Mouse (Mus musculus): Measurements from ENCODE around the gene Pfdn6. TPM values are rescaled to one million over a fixed set of nuclear protein-coding genes. Genes with fewer than 3 reads are reported as not detected.

Gene Pfdn6
- total RNA-seq, 1 experiment from 2014 or later, result 107 TPM

- ATAC-seq (replicated peaks; ENCODE audit: insufficient number of reproducible peaks, low FRiP score, low TSS enrichment, poor library complexity, severe bottlenecking), result peak; percentile 57
These were observed 20.5 kb downstream of the Pfdn6 start for GRCm38 (mm10) chr17:33919351-33920281.

DNA sequence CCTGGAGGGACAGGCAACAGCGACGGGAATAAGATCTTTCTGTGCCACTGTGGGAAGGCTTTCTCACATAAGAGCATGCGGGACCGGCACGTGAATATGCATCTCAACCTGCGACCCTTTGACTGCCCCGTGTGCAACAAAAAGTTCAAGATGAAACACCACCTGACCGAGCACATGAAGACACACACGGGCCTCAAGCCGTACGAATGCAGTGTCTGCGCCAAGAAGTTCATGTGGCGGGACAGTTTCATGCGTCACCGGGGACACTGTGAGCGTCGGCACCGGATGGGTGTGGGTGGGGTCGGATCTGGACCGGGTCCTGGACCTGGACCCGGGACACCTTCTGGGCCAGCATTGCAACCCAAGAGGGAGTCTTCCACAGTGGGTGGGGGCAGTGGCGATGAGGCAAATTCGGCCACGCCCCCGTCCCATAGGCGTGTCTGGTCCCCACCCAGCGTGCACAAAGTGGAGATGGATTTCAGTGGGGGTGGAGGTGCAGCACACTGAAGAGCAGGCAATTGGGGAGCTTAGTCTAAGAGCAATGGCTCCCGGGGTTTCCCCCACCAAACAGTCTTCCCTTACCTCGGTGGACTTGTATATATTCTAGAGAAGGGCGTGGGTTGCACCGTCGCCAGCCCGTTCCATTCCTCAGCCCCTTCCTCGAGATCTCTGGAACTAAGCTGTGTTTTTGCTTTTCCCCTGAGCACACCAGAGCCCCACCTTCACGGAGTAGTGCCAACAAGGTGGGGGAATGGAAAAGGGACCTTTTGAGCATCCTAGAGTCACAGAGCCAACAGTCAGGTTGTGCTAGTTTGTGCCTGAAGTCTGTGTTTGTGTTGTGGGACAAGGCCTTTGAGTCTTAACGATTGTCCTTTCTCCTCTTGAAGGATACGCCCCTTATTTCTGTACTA is 21.6 kb downstream of the Pfdn6 start:
- no peak for ATAC-seq (replicated peaks; ENCODE audit: insufficient number of reproducible peaks, low FRiP score, low TSS enrichment, poor library complexity, severe bottlenecking)

- no peak for ATAC-seq (replicated peaks; ENCODE audit: insufficient number of reproducible peaks, low FRiP score, low TSS enrichment, poor library complexity, severe bottlenecking)
These were observed 22.4 kb downstream of the Pfdn6 start for GRCm38 (mm10) chr17:33917656-33918292.

DNA sequence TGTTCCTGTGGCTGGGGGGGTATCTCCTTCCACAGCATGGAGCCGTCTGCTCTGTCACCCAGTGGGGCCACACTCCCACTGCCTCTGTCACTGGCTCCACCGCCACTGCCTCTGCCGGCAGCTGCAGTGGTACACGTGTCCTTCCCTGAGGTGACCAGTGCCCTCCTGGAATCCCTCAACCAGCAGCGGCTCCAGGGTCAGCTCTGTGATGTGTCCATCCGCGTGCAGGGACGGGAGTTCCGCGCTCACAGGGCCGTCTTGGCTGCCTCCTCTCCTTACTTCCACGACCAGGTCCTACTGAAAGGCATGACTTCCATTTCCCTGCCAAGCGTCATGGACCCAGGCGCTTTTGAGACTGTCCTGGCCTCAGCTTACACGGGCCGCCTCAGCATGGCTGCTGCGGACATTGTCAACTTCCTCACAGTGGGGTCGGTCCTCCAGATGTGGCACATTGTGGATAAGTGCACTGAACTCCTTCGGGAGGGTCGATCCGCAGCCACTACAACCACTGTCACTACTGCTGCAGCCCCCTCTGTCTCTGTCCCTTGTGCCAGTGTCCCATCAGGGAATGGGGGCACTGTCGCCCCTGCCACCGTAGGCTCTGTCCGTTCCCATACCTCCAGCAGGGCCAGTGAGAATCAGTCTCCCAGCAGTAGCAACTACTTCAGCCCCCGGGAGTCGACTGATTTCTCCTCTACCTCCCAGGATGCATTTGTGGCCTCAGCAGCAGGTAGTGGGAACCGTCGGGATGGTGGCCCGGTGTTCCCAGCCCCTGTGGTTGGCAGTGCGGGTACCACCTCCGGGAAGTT is 23.1 kb downstream of the Pfdn6 start:
- ATAC-seq (replicated peaks; ENCODE audit: insufficient number of reproducible peaks, low FRiP score, low TSS enrichment, poor library complexity, severe bottlenecking), result no peak

DNA sequence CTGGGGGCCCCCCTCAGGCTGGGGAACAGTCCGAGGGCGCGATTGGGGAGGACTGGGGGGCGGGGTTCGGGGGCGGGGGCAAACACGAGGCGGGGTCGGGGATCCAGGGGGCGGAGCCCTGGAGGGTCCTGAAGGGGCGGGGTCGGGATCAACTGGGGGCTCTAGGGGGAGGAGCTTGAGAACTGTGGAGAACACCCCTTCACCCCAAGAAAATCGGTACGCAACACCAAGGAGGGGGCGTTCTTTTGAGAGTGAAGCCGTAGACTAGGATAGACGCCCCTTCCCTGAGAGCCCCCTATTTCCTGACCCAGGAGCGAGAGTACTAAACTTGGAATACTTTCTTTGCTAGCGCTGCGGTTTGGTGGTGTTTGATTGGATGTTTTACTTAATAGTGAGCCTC is 23.8 kb downstream of the Pfdn6 start:
- no peak for ATAC-seq (replicated peaks; ENCODE audit: insufficient number of reproducible peaks, low FRiP score, low TSS enrichment, poor library complexity, severe bottlenecking)

- ATAC-seq (replicated peaks; ENCODE audit: insufficient number of reproducible peaks, low FRiP score, low TSS enrichment, poor library complexity, severe bottlenecking), result peak; percentile 67
These were observed 24.4 kb downstream of the Pfdn6 start, which contains the start of the genes Tapbp and Zbtb22 for GRCm38 (mm10) chr17:33915671-33916250. Gene Tapbp, plus strand, starts transcription at chr17:33915899. Gene Zbtb22, plus strand, starts transcription at chr17:33915904.

GRCm38 (mm10) chr17:33914969-33915391 is 25.2 kb downstream of the Pfdn6 start:
- ATAC-seq (replicated peaks; ENCODE audit: insufficient number of reproducible peaks, low FRiP score, low TSS enrichment, poor library complexity, severe bottlenecking), result no peak

DNA sequence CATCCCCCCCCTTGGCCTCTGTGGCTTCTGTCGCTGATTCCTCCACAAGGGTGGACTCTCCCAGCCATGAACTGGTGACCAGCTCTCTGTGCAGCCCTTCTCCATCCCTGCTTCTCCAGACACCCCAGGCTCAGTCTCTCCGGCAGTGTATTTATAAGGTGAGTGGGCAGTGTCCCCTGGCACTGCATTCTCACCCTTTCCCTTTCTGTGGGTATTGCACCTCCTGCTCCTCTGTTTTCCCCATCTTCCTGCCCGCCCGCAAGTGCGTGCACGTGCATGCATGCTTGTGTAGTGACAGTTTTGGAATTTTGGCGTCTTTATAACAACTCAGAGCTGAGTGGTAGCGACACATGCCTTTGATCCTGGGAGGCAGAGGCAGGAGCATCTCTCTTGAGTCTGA is 26.2 kb downstream of the Pfdn6 start:
- no peak for ATAC-seq (replicated peaks; ENCODE audit: insufficient number of reproducible peaks, low FRiP score, low TSS enrichment, poor library complexity, severe bottlenecking)

GRCm38 (mm10) chr17:33913264-33913663 is 26.9 kb downstream of the Pfdn6 start:
- no peak for ATAC-seq (replicated peaks; ENCODE audit: insufficient number of reproducible peaks, low FRiP score, low TSS enrichment, poor library complexity, severe bottlenecking)

- no peak for ATAC-seq (replicated peaks; ENCODE audit: insufficient number of reproducible peaks, low FRiP score, low TSS enrichment, poor library complexity, severe bottlenecking)
These were observed 28.2 kb downstream of the Pfdn6 start for GRCm38 (mm10) chr17:33911813-33912414.

- no peak for ATAC-seq (replicated peaks; ENCODE audit: insufficient number of reproducible peaks, low FRiP score, low TSS enrichment, poor library complexity, severe bottlenecking)
These were observed 28.9 kb downstream of the Pfdn6 start for GRCm38 (mm10) chr17:33911052-33911812.

- ATAC-seq (replicated peaks; ENCODE audit: insufficient number of reproducible peaks, low FRiP score, low TSS enrichment, poor library complexity, severe bottlenecking), result no peak
These were observed 29.6 kb downstream of the Pfdn6 start for GRCm38 (mm10) chr17:33910346-33911051.

DNA sequence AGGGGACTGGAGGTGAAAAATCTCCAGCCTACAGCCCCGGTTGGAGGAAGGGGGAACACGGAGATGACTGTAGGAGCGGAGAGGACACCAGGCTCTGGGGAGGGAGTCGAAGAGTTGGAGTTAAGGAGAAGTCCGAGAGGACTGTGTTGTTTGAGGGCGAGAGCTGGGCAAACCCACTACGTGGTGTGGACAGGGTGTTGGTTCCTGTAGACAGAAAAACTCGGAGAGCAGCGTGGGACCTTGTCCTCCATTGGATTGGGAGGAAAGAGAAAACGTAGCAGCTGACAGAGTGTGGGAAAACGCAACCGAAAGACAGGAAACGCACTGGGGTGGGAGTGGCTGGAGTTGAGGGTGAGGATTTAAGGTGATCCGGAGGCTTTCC is 30.3 kb downstream of the Pfdn6 start:
- peak; percentile 23; the same call in 1 of the 2 replicates for ATAC-seq (replicated peaks; ENCODE audit: insufficient number of reproducible peaks, low FRiP score, low TSS enrichment, poor library complexity, severe bottlenecking)

DNA sequence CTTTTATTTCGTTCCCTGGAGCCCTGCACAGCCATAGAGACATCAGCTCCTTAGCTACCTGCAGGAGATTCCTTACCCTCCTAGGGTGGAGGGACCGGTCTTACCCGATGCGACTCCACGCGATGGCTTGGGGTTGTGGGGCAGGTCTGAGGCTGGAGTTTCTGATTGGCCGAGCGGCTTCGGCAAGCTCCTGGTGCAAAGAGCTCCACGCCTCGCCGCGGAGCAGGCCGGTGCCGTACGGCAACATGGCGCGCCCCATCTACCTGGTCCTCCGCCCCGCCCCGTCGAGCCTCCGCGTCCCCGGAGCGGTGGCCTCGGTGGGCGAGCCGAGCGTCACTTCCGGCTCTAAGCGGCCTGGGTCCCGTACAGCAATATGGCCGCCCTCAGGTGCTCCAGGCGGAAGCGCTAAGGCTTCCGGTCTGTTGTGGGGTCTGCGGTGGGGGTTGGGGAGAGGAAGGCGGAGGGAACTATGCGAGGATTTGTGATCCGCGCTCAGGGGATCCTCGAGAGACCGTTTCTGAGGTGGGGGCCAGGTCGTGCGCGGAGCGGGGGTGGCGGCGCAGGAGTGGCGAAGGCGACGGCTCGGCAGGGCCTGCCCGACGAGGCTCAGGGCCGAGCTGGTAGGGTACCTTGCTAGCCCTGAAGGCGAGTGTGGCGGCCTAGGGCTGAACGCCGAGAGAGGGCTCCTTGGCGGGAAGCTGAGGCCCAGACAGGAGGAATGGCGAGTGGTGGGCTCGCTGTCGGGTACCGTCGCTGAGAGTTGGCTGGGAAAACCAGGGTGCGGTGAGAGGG is 30.9 kb downstream of the Pfdn6 start, which contains the start of gene Daxx:
Gene Daxx (plus strand): TSS at position 338 of the 792 bp plus-strand sequence.
- peak; percentile 88 for ATAC-seq (replicated peaks; ENCODE audit: insufficient number of reproducible peaks, low FRiP score, low TSS enrichment, poor library complexity, severe bottlenecking)

- ATAC-seq (replicated peaks; ENCODE audit: insufficient number of reproducible peaks, low FRiP score, low TSS enrichment, poor library complexity, severe bottlenecking), result no peak; the same call in 1 of the 2 replicates
These were observed 31.6 kb downstream of the Pfdn6 start for GRCm38 (mm10) chr17:33908331-33909076.

Data from monocyte, adult 5-6 weeks (primary cell).